In genomic region chr17:23664556-23665021, GRCm38 (mm10) we compare ENCODE assay signal across 9 mouse cellular contexts. TPM values are rescaled to one million over a fixed set of nuclear protein-coding genes. Genes with fewer than 3 reads are reported as not detected.
A peak's percentile ranks its signal among the peaks of the same experiment; 100 is the strongest.
DNase-seq lines count a peak whose midpoint lies in the region; ATAC-seq and TF ChIP-seq lines count a peak whose summit lies in the region.
"Had no signal": no experiment of that assay in that cellular context is flagged by ENCODE, and none has a peak within 500 bp of the region (broad histone marks: within the 10 kb centered on the region; RNA-seq: fewer than 3 reads in every experiment).

No protein-coding gene starts in this region.

- H3K4me1 ChIP-seq in hindbrain, embryonic 13.5 days (replicated peaks) = peaks cover 8% of the 10 kb centered on the region; the same call in 1 of the 2 replicates
- H3K4me1 ChIP-seq in hindbrain, embryonic 12.5 days = no peaks in the 10 kb centered on the region
- H3K4me1 ChIP-seq in G1E (ENCODE audit: insufficient read depth, low read depth, low read length) = peaks cover 18% of the 10 kb centered on the region
- 0 out of 2 replicates have a peak, but pooled peaks cover 2% of the 10 kb centered on the region for H3K4me1 ChIP-seq in stomach, postnatal 0 days (replicated peaks; ENCODE audit: control insufficient read depth, insufficient read depth)

- WGBS in hindbrain, embryonic 13.5 days = 14% methylated on average over 5 of the region's 5 CpGs
- WGBS in hindbrain, embryonic 12.5 days = 6% methylated on average over 5 of the region's 5 CpGs
- WGBS in stomach, postnatal 0 days = 12% methylated on average over 5 of the region's 5 CpGs

- H3K36me3 ChIP-seq in hindbrain, embryonic 13.5 days = peaks cover 38% of the 10 kb centered on the region
- H3K36me3 ChIP-seq in hindbrain, embryonic 12.5 days = peaks cover 33% of the 10 kb centered on the region
- peaks cover 44% of the 10 kb centered on the region for H3K36me3 ChIP-seq in G1E (replicated peaks)
- H3K36me3 ChIP-seq in stomach, postnatal 0 days (ENCODE audit: control insufficient read depth, insufficient read depth, low read length) = peaks cover 4% of the 10 kb centered on the region; the same call in 1 of the 2 replicates

- peaks cover 42% of the 10 kb centered on the region for H3K27me3 ChIP-seq in hindbrain, embryonic 13.5 days
- H3K27me3 ChIP-seq in hindbrain, embryonic 12.5 days = peaks cover 38% of the 10 kb centered on the region
- H3K27me3 ChIP-seq in G1E (ENCODE audit: insufficient read depth, low read length) = peaks cover 23% of the 10 kb centered on the region
- H3K27me3 ChIP-seq in stomach, postnatal 0 days (ENCODE audit: control insufficient read depth, insufficient read depth, low read length) = peaks cover 3% of the 10 kb centered on the region; the same call in 1 of the 2 replicates

- peak; percentile 39; the same call in 1 of the 2 replicates for ATAC-seq in hindbrain, embryonic 13.5 days (ENCODE audit: low FRiP score)
- no peak for ATAC-seq in hindbrain, embryonic 12.5 days (ENCODE audit: low FRiP score)
- no peak for ATAC-seq in G1E (ENCODE audit: extremely low read depth, insufficient number of reproducible peaks, low FRiP score, poor library complexity, severe bottlenecking)
- peak; percentile 60; the same call in 1 of the 2 replicates for ATAC-seq in erythroblast, adult 5-6 weeks (replicated peaks; ENCODE audit: low FRiP score, poor library complexity, severe bottlenecking)
- ATAC-seq in stomach, postnatal 0 days (ENCODE audit: low FRiP score, low TSS enrichment) = peak; percentile 9; the same call in 1 of the 2 replicates

- no peak overlapping the region for H3K4me3 ChIP-seq in hindbrain, embryonic 13.5 days
- H3K4me3 ChIP-seq in hindbrain, embryonic 12.5 days = no peak overlapping the region
- no peak overlapping the region for H3K4me3 ChIP-seq in G1E (ENCODE audit: low read depth, low read length)
- H3K4me3 ChIP-seq in stomach, postnatal 0 days (ENCODE audit: low read depth, low read length) = no peak overlapping the region
- H3K4me3 ChIP-seq: lung, embryonic 15.5 days had no signal

- no peak overlapping the region for H3K27ac ChIP-seq in hindbrain, embryonic 13.5 days
- H3K27ac ChIP-seq in hindbrain, embryonic 12.5 days = no peak overlapping the region
- no peak overlapping the region for H3K27ac ChIP-seq in stomach, postnatal 0 days (replicated peaks)
- H3K27ac ChIP-seq: lung, embryonic 15.5 days had no signal

- peak; percentile 69 for TF ChIP-seq CTCF in G1E (IDR thresholded peaks at IDR 0.05; ENCODE audit: low read depth, low read length)
- peak; percentile 83 for TF ChIP-seq CTCF in stomach, postnatal 0 days (IDR thresholded peaks at IDR 0.05; ENCODE audit: low read depth)

- H3K4me2 ChIP-seq in hindbrain, embryonic 13.5 days = no peak overlapping the region
- H3K4me2 ChIP-seq in hindbrain, embryonic 12.5 days (replicated peaks) = no peak overlapping the region
- H3K4me2 ChIP-seq in stomach, postnatal 0 days (replicated peaks; ENCODE audit: low read depth) = no peak overlapping the region
- H3K4me2 ChIP-seq: lung, embryonic 15.5 days had no signal

- no peak overlapping the region for H3K9ac ChIP-seq in hindbrain, embryonic 13.5 days
- no peak overlapping the region for H3K9ac ChIP-seq in hindbrain, embryonic 12.5 days
- no peak overlapping the region for H3K9ac ChIP-seq in stomach, postnatal 0 days (ENCODE audit: low read length)
- H3K9ac ChIP-seq: lung, embryonic 15.5 days had no signal

- no peak for TF ChIP-seq EP300 in stomach, postnatal 0 days (optimal IDR thresholded peaks at IDR 0.05)

- H3K9me3 ChIP-seq in hindbrain, embryonic 13.5 days = no peaks in the 10 kb centered on the region
- no peaks in the 10 kb centered on the region for H3K9me3 ChIP-seq in hindbrain, embryonic 12.5 days (replicated peaks)
- no peaks in the 10 kb centered on the region for H3K9me3 ChIP-seq in G1E (replicated peaks)
- H3K9me3 ChIP-seq in stomach, postnatal 0 days (ENCODE audit: control insufficient read depth, low read length) = no peaks in the 10 kb centered on the region
- H3K9me3 ChIP-seq: lung, embryonic 15.5 days had no signal

- DNase-seq in G1E (ENCODE audit: low spot score) = peak; percentile 45
- peak; percentile 27 for DNase-seq in lung, postnatal 10 days
- no peak for DNase-seq in stomach, postnatal 0 days (ENCODE audit: low spot score)
- no peak for DNase-seq in ovary, postnatal 14 days (ENCODE audit: low spot score)
- DNase-seq in kidney, postnatal 4 days = no peak

RNA-seq across cellular contexts. Expression of gene Bicdl2, which starts 4.3 kb away (rescaled TPM):
- 0.10 TPM in 1 of 2 replicates, not detected in the other for polyA plus RNA-seq in hindbrain, embryonic 13.5 days (2015; fragmentation: Nextera tagmentation; extraction: Ambion mirVana)
- 0.50 and 0.57 TPM in 2 replicates for polyA plus RNA-seq in hindbrain, embryonic 12.5 days (2016; fragmentation: Nextera tagmentation; extraction: Ambion mirVana)
- total RNA-seq in G1E (2014; fragmentation: Nextera tagmentation) (not detected in 2 replicates), G1E (2017) (not detected in 2 replicates)
- polyA plus RNA-seq in G1E (2012) = not detected in 2 replicates
- total RNA-seq in erythroblast, adult 5-6 weeks (2015; ENCODE audit: low replicate concordance) = not detected in 2 replicates
- not detected in 2 replicates for total RNA-seq in erythroblast, adult 5-6 weeks (2017; ENCODE audit: low replicate concordance)
- 50.9 and 58.2 TPM in 2 replicates for polyA plus RNA-seq in stomach, postnatal 0 days (2015; fragmentation: Nextera tagmentation; extraction: Ambion mirVana)

RNA-seq across cellular contexts. Expression of gene Hcfc1r1, which starts 8.8 kb away (rescaled TPM):
- 108 and 109 TPM in 2 replicates for polyA plus RNA-seq in hindbrain, embryonic 13.5 days (2015; fragmentation: Nextera tagmentation; extraction: Ambion mirVana)
- 65.5 and 69.0 TPM in 2 replicates for polyA plus RNA-seq in hindbrain, embryonic 12.5 days (2016; fragmentation: Nextera tagmentation; extraction: Ambion mirVana)
- total RNA-seq in G1E (2014; fragmentation: Nextera tagmentation) (42.3 and 54.4 TPM in 2 replicates), G1E (2017) (44.6 and 48.4 TPM in 2 replicates)
- 330 and 356 TPM in 2 replicates for polyA plus RNA-seq in G1E (2012)
- 8.6 and 28.0 TPM in 2 replicates for total RNA-seq in erythroblast, adult 5-6 weeks (2015; ENCODE audit: low replicate concordance)
- 4.3 and 12.1 TPM in 2 replicates for total RNA-seq in erythroblast, adult 5-6 weeks (2017; ENCODE audit: low replicate concordance)
- 183 and 186 TPM in 2 replicates for polyA plus RNA-seq in stomach, postnatal 0 days (2015; fragmentation: Nextera tagmentation; extraction: Ambion mirVana)

RNA-seq across cellular contexts. Expression of gene Thoc6, which starts 9.1 kb away (rescaled TPM):
- 47.2 and 50.2 TPM in 2 replicates for polyA plus RNA-seq in hindbrain, embryonic 13.5 days (2015; fragmentation: Nextera tagmentation; extraction: Ambion mirVana)
- polyA plus RNA-seq in hindbrain, embryonic 12.5 days (2016; fragmentation: Nextera tagmentation; extraction: Ambion mirVana) = 43.8 and 47.5 TPM in 2 replicates
- 12.0 and 21.6 TPM in 2 replicates for total RNA-seq in G1E (2014; fragmentation: Nextera tagmentation)
- total RNA-seq in G1E (2017) = 44.7 and 48.6 TPM in 2 replicates
- polyA plus RNA-seq in G1E (2012) = 79.7 and 80.0 TPM in 2 replicates
- total RNA-seq in erythroblast, adult 5-6 weeks (2015; ENCODE audit: low replicate concordance) = 7.3 and 21.5 TPM in 2 replicates
- total RNA-seq in erythroblast, adult 5-6 weeks (2017; ENCODE audit: low replicate concordance) = 5.4 and 5.7 TPM in 2 replicates
- 17.7 and 18.1 TPM in 2 replicates for polyA plus RNA-seq in stomach, postnatal 0 days (2015; fragmentation: Nextera tagmentation; extraction: Ambion mirVana)

RNA-seq across cellular contexts. Expression of gene Tnfrsf12a, which starts 12.7 kb away (rescaled TPM):
- polyA plus RNA-seq in hindbrain, embryonic 13.5 days (2015; fragmentation: Nextera tagmentation; extraction: Ambion mirVana) = 2.7 and 3.4 TPM in 2 replicates
- polyA plus RNA-seq in hindbrain, embryonic 12.5 days (2016; fragmentation: Nextera tagmentation; extraction: Ambion mirVana) = 2.8 and 4.2 TPM in 2 replicates
- 1.3 and 3.4 TPM in 2 replicates for total RNA-seq in G1E (2014; fragmentation: Nextera tagmentation)
- 5.0 and 5.7 TPM in 2 replicates for total RNA-seq in G1E (2017)
- polyA plus RNA-seq in G1E (2012) = 4.8 and 5.5 TPM in 2 replicates
- not detected in 2 replicates for total RNA-seq in erythroblast, adult 5-6 weeks (2015; ENCODE audit: low replicate concordance)
- total RNA-seq in erythroblast, adult 5-6 weeks (2017; ENCODE audit: low replicate concordance) = 2.0 TPM in 1 of 2 replicates, not detected in the other
- polyA plus RNA-seq in stomach, postnatal 0 days (2015; fragmentation: Nextera tagmentation; extraction: Ambion mirVana) = 33.5 and 33.7 TPM in 2 replicates

RNA-seq across cellular contexts. Expression of gene Cldn6, which starts 14.5 kb away (rescaled TPM):
- 0.61 and 0.85 TPM in 2 replicates for polyA plus RNA-seq in hindbrain, embryonic 13.5 days (2015; fragmentation: Nextera tagmentation; extraction: Ambion mirVana)
- 14.6 and 35.0 TPM in 2 replicates for polyA plus RNA-seq in hindbrain, embryonic 12.5 days (2016; fragmentation: Nextera tagmentation; extraction: Ambion mirVana)
- not detected in 2 replicates for total RNA-seq in G1E (2014; fragmentation: Nextera tagmentation)
- total RNA-seq in G1E (2017) = not detected in 2 replicates
- polyA plus RNA-seq in G1E (2012) = not detected in 2 replicates
- total RNA-seq in erythroblast, adult 5-6 weeks (2015; ENCODE audit: low replicate concordance) = not detected in 2 replicates
- not detected in 2 replicates for total RNA-seq in erythroblast, adult 5-6 weeks (2017; ENCODE audit: low replicate concordance)
- 3.0 and 3.2 TPM in 2 replicates for polyA plus RNA-seq in stomach, postnatal 0 days (2015; fragmentation: Nextera tagmentation; extraction: Ambion mirVana)

Comparison
In these comparisons a context has a peak if more than half of its experiments do, and no peak if none do; other contexts are left out.
1. ATAC-seq: peak in hindbrain, embryonic 13.5 days (single experiment), erythroblast, adult 5-6 weeks (single experiment) and stomach, postnatal 0 days (single experiment); none in hindbrain, embryonic 12.5 days (single experiment) and G1E (single experiment).
2. DNase-seq: peak in G1E (single experiment) and lung, postnatal 10 days (single experiment); none in stomach, postnatal 0 days (single experiment), ovary, postnatal 14 days (single experiment) and kidney, postnatal 4 days (0 of 2).
3. RNA of gene Bicdl2, which starts 4.3 kb away (polyA plus RNA-seq): 50.9 to 58.2 TPM in stomach, postnatal 0 days; 0.50 to 0.57 TPM in hindbrain, embryonic 12.5 days, 0.10 TPM in hindbrain, embryonic 13.5 days and not detected in G1E; every median in the first group is over 10 times any median in the second.